Mouse (Mus musculus): ENCODE results near the gene Olfm2. TPM values are rescaled to one million over a fixed set of nuclear protein-coding genes. Genes with fewer than 3 reads are reported as not detected.
"Not testable (repeated sequence)": the region's sequence is repeated elsewhere in the genome, so short reads cannot be mapped to it uniquely, and the experiment has no call there.

Olfm2 gene
- polyA plus RNA-seq, 1 experiment from 2014 or later, result 2.3 TPM

DNA sequence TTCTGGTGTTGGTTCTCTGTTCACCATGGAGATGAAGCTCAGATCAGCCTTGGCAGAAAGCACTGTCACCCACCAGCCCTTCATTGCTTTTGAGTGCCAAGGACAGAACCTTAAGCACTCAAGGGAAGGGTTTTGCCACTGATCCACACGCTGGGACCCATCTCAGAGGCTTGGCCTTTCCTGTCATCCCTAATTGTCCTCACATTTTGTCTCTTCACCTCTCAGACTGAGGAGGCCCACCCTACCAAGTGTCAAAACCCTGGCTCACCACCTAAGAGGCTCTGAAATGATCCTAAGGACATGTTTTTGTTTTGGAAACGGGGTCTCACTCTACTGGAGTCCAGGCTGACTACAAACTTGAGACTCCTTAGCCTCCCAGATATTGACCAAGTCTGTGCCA is 109.4 kb downstream of the Olfm2 start:
- no peak for ATAC-seq (replicated peaks; ENCODE audit: insufficient number of reproducible peaks, low FRiP score, low TSS enrichment)
- Histone ChIP-seq H3K36me3 (ENCODE audit: control insufficient read depth, insufficient read depth, low read length) (peaks cover 6% of the 10 kb centered on the region; the same call in 1 of the 2 replicates), H3K27me3 (ENCODE audit: control insufficient read depth, insufficient read depth, low read length) (no peaks in the 10 kb centered on the region), H3K4me2 (no peak overlapping the region), H3K9ac (ENCODE audit: low read depth, low read length) (no peak overlapping the region), H3K9me3 (replicated peaks; ENCODE audit: control insufficient read depth, low read length) (no peaks in the 10 kb centered on the region), H3K4me3 (ENCODE audit: low read depth, low read length) (no peak overlapping the region), H3K27ac (ENCODE audit: low read depth, low read length) (no peak overlapping the region), H3K4me1 (ENCODE audit: control insufficient read depth, insufficient read depth, low read length) (peaks cover 9% of the 10 kb centered on the region; the same call in 1 of the 2 replicates)
- WGBS (ENCODE audit: insufficient replicate concordance), result 71% methylated on average over 2 of the region's 2 CpGs

DNA sequence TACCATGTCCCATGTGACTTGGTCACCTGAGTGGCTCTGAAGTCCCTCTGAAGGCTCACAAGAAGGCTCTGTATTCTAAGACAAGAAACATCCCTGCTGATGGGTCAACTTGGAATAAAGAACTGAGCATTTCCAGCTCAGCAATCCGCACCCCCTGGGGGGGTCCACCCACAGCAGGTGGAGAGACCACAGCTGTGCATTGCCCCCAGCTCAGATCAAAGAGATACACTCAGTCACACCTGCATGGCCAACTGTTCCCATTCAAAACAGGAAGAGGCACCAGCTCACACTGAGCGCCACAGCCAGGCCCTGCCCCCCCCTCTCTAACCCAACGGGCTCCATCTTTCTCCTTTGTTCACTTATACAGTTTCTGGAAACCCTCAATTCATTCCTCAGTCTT is 109.9 kb downstream of the Olfm2 start:
- H3K4me1 ChIP-seq (ENCODE audit: control insufficient read depth, insufficient read depth, low read length), result peaks cover 5% of the 10 kb centered on the region; the same call in 1 of the 2 replicates
- WGBS (ENCODE audit: insufficient replicate concordance), result 82% methylated on average over 3 of the region's 3 CpGs

DNA sequence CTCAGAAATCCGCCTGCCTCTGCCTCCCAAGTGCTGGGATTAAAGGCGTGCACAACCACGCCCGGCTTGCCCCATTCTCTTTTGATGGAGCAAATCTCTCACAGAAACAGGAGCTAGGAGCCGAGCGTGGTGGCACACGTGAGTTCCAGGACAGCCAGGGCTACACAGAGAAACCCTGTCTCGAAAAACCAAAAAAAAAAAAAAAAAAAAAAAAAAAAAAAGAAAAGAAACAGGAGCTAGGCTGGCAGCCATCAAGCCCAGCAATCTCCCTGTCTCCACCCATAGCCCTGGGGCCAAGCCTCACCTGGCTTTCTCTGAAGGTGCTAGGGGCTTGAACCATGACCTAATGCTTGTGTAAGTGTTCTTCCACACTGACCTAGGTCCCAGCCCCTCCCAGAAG is 110.5 kb downstream of the Olfm2 start:
- H3K36me3 ChIP-seq (ENCODE audit: control insufficient read depth, insufficient read depth, low read length); H3K9ac ChIP-seq (ENCODE audit: low read depth, low read length): not testable (repeated sequence)
- WGBS (ENCODE audit: insufficient replicate concordance), result 89% methylated on average over 8 of the region's 8 CpGs

More for the DNA sequence above, 109.9 kb downstream of the Olfm2 start:
- peaks cover 6% of the 10 kb centered on the region; the same call in 1 of the 2 replicates for H3K36me3 ChIP-seq (ENCODE audit: control insufficient read depth, insufficient read depth, low read length)
- H3K9ac ChIP-seq (ENCODE audit: low read depth, low read length), result no peak overlapping the region
- ATAC-seq (replicated peaks; ENCODE audit: insufficient number of reproducible peaks, low FRiP score, low TSS enrichment), result no peak
- H3K9me3 ChIP-seq (replicated peaks; ENCODE audit: control insufficient read depth, low read length), result no peaks in the 10 kb centered on the region
- no peaks in the 10 kb centered on the region for H3K27me3 ChIP-seq (ENCODE audit: control insufficient read depth, insufficient read depth, low read length)
- no peak overlapping the region for H3K4me3 ChIP-seq (ENCODE audit: low read depth, low read length)
- H3K4me2 ChIP-seq, result no peak overlapping the region
- no peak overlapping the region for H3K27ac ChIP-seq (ENCODE audit: low read depth, low read length)

DNA sequence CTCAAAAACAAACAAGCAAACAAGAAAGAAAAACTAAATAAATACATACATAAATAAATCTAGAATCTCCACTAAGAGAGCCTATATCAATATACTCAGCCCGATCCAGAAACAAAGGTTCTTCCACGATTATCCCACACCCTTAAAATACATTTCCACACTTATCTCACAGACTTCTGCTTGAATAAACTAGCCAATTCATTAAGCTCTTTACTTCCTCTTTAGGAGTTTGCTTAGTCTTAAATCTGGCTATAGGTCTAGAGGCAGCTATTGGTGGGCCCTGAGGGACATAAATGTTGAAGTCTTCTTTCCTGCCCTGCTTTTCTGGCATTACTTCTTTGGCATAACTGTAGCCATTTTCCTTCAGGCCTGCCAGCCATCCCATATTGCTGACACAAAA is 114.8 kb downstream of the Olfm2 start:
- Histone ChIP-seq H3K9ac (ENCODE audit: low read depth, low read length) (no peak overlapping the region), H3K4me1 (ENCODE audit: control insufficient read depth, insufficient read depth, low read length) (no peaks in the 10 kb centered on the region), H3K4me2 (no peak overlapping the region), H3K27me3 (ENCODE audit: control insufficient read depth, insufficient read depth, low read length) (no peaks in the 10 kb centered on the region), H3K4me3 (ENCODE audit: low read depth, low read length) (no peak overlapping the region), H3K27ac (ENCODE audit: low read depth, low read length) (no peak overlapping the region), H3K36me3 (ENCODE audit: control insufficient read depth, insufficient read depth, low read length) (no peaks in the 10 kb centered on the region), H3K9me3 (replicated peaks; ENCODE audit: control insufficient read depth, low read length) (no peaks in the 10 kb centered on the region)
- WGBS (ENCODE audit: insufficient replicate concordance), result 83% methylated on average over 2 of the region's 2 CpGs
- no peak for ATAC-seq (replicated peaks; ENCODE audit: insufficient number of reproducible peaks, low FRiP score, low TSS enrichment)

More for the DNA sequence above, 110.5 kb downstream of the Olfm2 start:
- not testable (repeated sequence) for H3K27me3 ChIP-seq (ENCODE audit: control insufficient read depth, insufficient read depth, low read length); H3K4me1 ChIP-seq (ENCODE audit: control insufficient read depth, insufficient read depth, low read length); H3K27ac ChIP-seq (ENCODE audit: low read depth, low read length); H3K9me3 ChIP-seq (replicated peaks; ENCODE audit: control insufficient read depth, low read length); H3K4me3 ChIP-seq (ENCODE audit: low read depth, low read length); H3K4me2 ChIP-seq; ATAC-seq (replicated peaks; ENCODE audit: insufficient number of reproducible peaks, low FRiP score, low TSS enrichment)

Other genes with a start within 250 kb of the Olfm2 start
- 50.7 and 56.7 TPM in 2 replicates for gene Zfp266, start 224.9 kb downstream of the Olfm2 start, polyA plus RNA-seq (2014; fragmentation: Nextera tagmentation; extraction: Ambion mirVana)
- gene Zfp846, start 165.1 kb downstream of the Olfm2 start, polyA plus RNA-seq (2014; fragmentation: Nextera tagmentation; extraction: Ambion mirVana), result 9.0 and 9.8 TPM in 2 replicates
- 330 and 338 TPM in 2 replicates for gene Ubl5, start 103.5 kb downstream of the Olfm2 start, polyA plus RNA-seq (2014; fragmentation: Nextera tagmentation; extraction: Ambion mirVana)
- 12.5 and 13.5 TPM in 2 replicates for gene Fbxl12, start 101.6 kb downstream of the Olfm2 start, polyA plus RNA-seq (2014; fragmentation: Nextera tagmentation; extraction: Ambion mirVana)
- gene Pin1, start 94.3 kb downstream of the Olfm2 start, polyA plus RNA-seq (2014; fragmentation: Nextera tagmentation; extraction: Ambion mirVana), result 53.1 and 54.6 TPM in 2 replicates
- 0.04 TPM in 1 of 2 replicates, not detected in the other for gene Col5a3, start 68.7 kb upstream of the Olfm2 start, polyA plus RNA-seq (2014; fragmentation: Nextera tagmentation; extraction: Ambion mirVana)
- gene Rdh8, start 72.2 kb upstream of the Olfm2 start, polyA plus RNA-seq (2014; fragmentation: Nextera tagmentation; extraction: Ambion mirVana), result not detected in 2 replicates
- 2.1 TPM in 2 replicates for gene A230050P20Rik, start 122.3 kb upstream of the Olfm2 start, polyA plus RNA-seq (2014; fragmentation: Nextera tagmentation; extraction: Ambion mirVana)
- 2.1 and 2.9 TPM in 2 replicates for gene Angptl6, start 133.4 kb upstream of the Olfm2 start, polyA plus RNA-seq (2014; fragmentation: Nextera tagmentation; extraction: Ambion mirVana)
- 43.6 and 46.2 TPM in 2 replicates for gene Ppan, start 141.8 kb upstream of the Olfm2 start, polyA plus RNA-seq (2014; fragmentation: Nextera tagmentation; extraction: Ambion mirVana)
- 276 and 286 TPM in 2 replicates for gene Eif3g, start 152.3 kb upstream of the Olfm2 start, polyA plus RNA-seq (2014; fragmentation: Nextera tagmentation; extraction: Ambion mirVana)
- 50.5 and 59.3 TPM in 2 replicates for gene Dnmt1, start 213.5 kb upstream of the Olfm2 start, polyA plus RNA-seq (2014; fragmentation: Nextera tagmentation; extraction: Ambion mirVana)
- gene S1pr2, start 230.4 kb upstream of the Olfm2 start, polyA plus RNA-seq (2014; fragmentation: Nextera tagmentation; extraction: Ambion mirVana), result 24.6 and 26.5 TPM in 2 replicates

Data from heart, embryonic 11.5 days (tissue).